Mouse (Mus musculus) liver, adult (tissue): Measurements from ENCODE around the gene Slc12a5.

Source experiments
- GATA4 ChIP-seq: IDR thresholded peaks from 2 replicates; pipeline ENCODE4 v1.6.1; 2014; ENCODE audit warnings: mild to moderate bottlenecking, low read length; ENCODE audit not compliant: insufficient replicate concordance

Slc12a5 gene

GRCm38 (mm10) chr2:164960716-164961441 is at the start of gene Slc12a5:
Slc12a5 (plus strand) TSS chr2:164960802.
- no peak for TF ChIP-seq GATA4

- peak; percentile 38; the same call in 1 of the 2 replicates for TF ChIP-seq GATA4
Measured at GRCm38 (mm10) chr2:164911086-164912048, 49.2 kb upstream of the Slc12a5 start, which contains the start of gene Zfp335. Zfp335 (minus strand) TSS chr2:164911757.

GRCm38 (mm10) chr2:164912151-164912550 is 48.5 kb upstream of the Slc12a5 start:
- TF ChIP-seq GATA4: no peak

- no peak for TF ChIP-seq GATA4
Measured at GRCm38 (mm10) chr2:164912749-164913427, 47.7 kb upstream of the Slc12a5 start.

- no peak for TF ChIP-seq GATA4
Measured at GRCm38 (mm10) chr2:164913428-164913786, 47.2 kb upstream of the Slc12a5 start.

- TF ChIP-seq GATA4: no peak
Measured at GRCm38 (mm10) chr2:164916820-164917219, 43.8 kb upstream of the Slc12a5 start.

- no peak for TF ChIP-seq GATA4
Measured at GRCm38 (mm10) chr2:164917371-164917770, 43.2 kb upstream of the Slc12a5 start.

- TF ChIP-seq GATA4: no peak
Measured at GRCm38 (mm10) chr2:164918325-164918724, 42.3 kb upstream of the Slc12a5 start.

- no peak for TF ChIP-seq GATA4
Measured at GRCm38 (mm10) chr2:164921984-164922383, 38.6 kb upstream of the Slc12a5 start.

GRCm38 (mm10) chr2:164923291-164923690 is 37.3 kb upstream of the Slc12a5 start:
- TF ChIP-seq GATA4: no peak

GRCm38 (mm10) chr2:164924100-164924857 is 36.3 kb upstream of the Slc12a5 start:
- no peak for TF ChIP-seq GATA4

- TF ChIP-seq GATA4: no peak
Measured at GRCm38 (mm10) chr2:164930706-164931581, 29.7 kb upstream of the Slc12a5 start.

- no peak for TF ChIP-seq GATA4
Measured at GRCm38 (mm10) chr2:164933534-164933933, 27.1 kb upstream of the Slc12a5 start.

- no peak for TF ChIP-seq GATA4
Measured at GRCm38 (mm10) chr2:164935991-164936390, 24.6 kb upstream of the Slc12a5 start.
